Mouse (Mus musculus): ENCODE results near the gene Dctpp1. TPM values are rescaled to one million over a fixed set of nuclear protein-coding genes. Genes with fewer than 3 reads are reported as not detected.

Dctpp1 gene
- polyA plus RNA-seq, 1 experiment, result 52.0 TPM

DNA sequence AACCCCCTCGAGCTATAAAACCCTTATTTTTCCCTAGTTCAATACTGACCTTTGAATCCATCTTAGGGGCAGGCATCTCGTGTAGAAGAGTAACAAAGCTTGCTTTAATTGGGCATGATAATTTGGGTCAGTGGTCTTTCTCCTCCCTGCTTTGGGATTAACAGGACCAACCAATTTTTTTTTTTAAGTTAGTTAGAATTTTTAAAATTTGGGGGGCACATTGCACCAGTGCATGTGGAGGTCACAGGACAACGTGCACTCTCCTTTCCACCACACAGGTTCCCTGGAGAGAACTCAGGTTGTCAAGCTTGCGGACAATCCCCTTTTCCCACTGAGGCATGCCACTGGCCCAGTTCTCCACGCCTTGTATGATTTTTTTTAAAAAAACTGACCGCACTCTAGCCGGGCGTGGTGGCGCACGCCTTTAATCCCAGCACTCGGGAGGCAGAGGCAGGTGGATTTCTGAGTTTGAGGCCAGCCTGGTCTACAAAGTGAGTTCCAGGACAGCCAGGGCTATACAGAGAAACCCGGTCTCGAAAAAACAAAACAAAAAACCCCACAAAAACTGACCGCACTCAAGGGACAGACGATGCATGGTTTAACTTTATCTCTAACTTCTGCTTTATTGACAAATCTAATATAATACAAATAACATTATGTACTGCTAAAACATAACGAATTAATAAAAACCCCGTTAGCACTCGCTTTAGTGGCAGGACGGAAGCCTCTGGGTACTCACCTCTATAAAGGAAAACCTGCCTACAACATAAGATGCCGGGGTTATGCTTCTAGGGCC is 28.5 kb downstream of the Dctpp1 start:
- DNase-seq (ENCODE audit: low read depth), result no peak

DNA sequence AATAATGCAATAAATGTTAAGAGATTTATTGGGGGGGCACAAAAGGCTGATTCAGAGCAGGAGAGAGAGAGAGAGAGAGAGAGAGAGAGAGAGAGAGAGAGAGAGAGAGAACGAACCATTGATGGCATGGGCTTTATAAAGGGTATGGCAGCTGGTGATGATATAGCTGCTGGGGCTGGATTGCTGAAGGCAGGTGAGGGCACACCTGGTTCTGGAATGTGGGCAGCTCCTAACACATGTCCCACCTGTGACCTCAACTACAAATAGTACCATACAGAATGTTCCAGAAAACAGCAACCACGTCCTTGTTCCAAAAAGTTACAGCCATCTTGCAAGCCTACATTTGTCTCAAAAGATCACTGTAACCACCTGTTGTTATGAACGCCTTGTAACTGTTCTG is 29.1 kb downstream of the Dctpp1 start:
- no peak for DNase-seq (ENCODE audit: low read depth)

DNA sequence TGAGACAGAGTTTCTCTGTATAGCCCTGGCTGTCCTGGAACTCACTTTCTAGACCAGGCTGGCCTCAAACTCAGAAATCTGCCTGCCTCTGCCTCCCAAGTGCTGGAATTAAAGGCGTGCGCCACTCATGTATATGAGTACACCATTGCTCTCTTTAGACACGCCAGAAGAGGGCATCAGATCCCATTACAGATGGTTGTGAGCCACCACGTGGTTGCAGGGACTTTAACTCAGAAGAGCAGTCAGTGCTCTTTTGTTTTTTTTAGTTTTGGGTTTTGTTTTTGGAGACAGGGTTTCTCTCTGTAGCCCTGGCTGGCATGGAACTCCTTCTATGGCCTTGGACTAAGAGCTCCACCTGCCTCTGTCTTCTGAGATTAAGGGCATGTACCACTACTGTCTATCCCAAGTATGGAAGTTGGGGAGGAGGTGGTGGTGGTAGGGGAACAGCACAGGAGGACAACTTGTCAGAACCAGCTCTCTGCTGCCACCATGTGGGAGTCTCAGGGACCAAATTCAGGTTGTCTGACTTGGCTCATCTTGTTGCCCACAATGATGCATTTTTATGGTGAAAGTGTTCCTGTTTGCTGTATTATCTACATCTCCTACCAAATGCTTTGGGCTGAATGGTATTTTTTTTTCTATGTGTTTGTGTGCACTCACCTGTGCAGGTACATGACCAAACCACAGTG is 31.8 kb downstream of the Dctpp1 start:
- DNase-seq (ENCODE audit: low read depth), result no peak

DNA sequence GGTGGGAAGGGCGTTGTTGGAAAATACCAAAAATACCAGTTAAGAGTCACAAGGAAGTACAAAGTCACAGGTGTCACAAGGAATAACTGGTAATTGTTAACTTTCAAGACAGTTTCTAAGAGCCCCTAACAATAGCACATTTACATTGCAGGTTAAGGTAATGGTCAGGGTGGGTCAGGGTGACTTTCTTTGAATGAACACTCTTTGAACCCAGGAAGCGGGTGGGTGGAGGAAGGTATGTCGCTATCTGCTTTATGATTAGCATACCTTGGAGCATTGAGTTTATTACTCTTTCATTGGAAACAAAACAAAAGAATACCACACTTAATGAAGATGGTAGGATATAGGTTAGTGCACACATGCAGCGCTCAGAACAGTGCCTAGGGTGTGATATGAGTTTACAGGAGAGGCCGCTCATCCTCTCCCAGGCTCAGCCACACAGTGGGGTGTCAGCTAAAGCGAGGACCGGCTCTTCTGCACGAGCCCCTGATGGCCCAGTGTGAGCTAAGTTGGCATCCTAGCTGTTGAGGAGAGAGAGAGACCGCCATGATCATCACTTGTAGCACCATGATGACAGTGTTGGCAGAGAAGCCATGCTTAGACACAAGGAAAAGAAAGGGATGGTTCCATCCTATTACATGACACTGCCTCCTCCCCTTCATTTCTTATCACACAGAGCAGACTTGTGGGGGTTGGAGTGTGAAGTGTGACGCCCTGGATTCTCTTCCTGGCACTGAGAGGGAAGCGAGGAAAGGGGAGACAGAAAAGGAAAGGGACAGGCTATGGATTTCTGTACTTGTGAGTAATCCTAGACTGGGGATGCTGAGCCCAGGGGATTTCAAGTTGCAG is 35.1 kb downstream of the Dctpp1 start:
- DNase-seq (ENCODE audit: low read depth), result no peak

DNA sequence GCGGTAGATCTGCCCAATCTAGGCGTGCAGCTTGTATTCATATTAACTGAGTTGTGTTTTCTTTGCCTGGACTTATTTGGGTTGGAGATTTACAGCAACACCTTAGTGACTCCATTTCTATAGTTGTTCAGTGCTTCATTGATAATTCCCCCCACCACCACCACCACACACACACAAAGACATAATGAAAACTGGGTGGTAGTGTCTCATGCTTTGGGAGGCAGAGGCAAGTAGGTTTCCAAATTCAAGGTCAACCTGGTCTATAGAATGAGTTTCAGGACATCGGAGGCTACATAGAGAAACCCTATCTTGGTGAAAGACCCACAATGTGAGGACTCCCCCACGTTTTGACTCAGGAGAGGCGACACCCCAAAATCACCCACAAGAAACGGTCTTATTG is 35.9 kb downstream of the Dctpp1 start:
- DNase-seq (ENCODE audit: low read depth), result no peak

DNA sequence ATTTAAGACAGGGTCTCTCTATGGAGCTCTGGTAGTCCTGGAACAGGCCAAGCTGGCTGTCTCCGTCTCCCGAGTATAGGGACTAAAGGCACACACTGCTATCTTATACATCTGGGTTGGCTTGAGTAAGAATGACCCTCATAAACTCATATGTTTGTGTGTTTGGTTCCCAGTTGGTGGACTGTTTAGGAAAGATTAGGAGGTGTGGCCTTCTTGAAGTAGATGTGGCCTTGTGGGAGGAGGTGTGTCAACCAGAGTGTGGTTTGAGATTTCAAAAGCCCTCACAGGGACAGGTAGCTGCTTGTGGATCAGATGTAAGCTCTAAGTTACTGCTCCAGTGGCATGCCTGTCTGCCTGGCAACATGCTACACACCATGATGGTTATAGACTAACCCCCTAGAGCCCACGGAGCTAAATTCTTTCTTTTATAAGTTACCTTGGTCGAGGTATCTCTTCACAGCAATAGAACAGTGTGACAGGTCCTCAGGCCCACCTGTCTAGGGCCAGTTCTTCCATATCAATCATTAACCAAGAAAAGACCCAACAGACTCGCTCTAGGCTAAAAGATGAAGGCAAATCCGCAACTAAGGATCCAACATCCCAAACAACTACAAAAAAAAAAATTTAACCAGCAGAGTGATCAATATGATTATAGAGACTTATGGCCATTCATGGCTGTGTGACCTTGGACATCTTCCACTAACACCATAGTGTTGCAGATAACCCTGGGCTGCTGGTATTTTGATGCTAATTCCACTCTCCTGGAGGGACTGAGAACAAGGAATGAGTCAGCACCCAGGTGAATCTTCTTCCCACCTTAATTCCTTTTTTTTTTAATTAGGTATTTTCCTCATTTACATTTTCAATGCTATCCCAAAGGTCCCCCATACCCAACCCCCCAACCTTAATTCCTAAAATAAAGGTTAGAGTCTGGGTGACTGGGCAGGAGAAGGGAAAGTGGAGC is 36.7 kb downstream of the Dctpp1 start:
- DNase-seq (ENCODE audit: low read depth), result no peak

DNA sequence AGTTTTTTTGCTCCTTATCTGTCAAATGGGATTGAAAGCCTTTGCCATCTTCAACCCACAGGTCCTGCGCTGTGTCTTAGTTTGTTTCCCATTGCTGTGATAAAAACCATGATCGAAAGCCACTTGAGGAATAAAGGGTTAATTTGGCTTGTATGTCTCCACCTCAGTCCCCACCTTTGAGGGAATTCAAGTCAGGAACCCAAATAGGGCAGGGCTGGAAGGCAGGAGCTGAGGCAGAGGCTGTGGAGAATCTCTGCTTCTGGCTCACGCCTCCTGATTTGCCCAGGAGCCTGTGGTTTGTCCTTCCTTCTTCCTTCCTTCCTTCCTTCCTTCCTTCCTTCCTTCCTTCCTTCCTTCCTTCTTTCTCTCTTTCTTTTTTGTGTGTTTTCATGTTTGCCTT is 37.4 kb downstream of the Dctpp1 start:
- DNase-seq (ENCODE audit: low read depth), result no peak

DNA sequence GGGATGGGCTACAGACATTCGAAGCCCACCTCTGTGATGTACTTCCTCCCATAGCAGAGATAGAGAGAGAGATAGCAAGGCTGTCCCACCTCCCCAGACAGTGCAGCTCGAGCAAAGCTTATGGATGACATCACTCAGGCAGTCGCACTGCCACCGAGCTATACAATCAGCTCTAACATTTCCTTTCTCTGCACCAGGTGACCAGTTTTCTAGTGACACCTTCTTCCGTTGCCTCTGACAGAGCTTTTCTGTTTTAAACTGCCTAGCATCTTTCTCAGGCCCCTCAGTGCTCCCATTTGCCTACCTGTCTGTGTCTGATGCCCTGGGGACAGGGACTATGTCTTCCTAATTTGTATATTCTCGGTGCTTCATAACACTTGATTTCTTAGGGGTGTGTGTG is 40.1 kb downstream of the Dctpp1 start:
- DNase-seq (ENCODE audit: low read depth), result no peak

DNA sequence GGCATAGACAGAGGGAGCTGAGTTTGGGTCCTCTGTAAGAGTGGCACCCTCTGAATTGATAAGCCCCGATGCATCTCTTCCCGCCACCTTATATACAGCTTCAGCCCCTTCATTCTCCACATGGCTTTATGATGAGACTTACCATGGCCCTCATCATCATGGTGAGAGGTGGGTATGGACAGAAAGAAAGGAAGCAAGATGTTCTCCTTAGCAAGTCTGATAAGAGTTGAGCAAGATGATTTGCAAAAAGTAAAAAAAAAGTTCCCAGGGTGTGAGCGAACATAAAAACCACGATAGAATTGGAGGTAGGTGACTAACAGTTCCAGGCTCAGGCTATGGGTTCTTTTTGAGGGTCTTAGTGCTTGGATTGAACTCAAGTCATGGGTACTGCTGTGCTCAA is 41.8 kb downstream of the Dctpp1 start:
- DNase-seq (ENCODE audit: low read depth), result no peak

DNA sequence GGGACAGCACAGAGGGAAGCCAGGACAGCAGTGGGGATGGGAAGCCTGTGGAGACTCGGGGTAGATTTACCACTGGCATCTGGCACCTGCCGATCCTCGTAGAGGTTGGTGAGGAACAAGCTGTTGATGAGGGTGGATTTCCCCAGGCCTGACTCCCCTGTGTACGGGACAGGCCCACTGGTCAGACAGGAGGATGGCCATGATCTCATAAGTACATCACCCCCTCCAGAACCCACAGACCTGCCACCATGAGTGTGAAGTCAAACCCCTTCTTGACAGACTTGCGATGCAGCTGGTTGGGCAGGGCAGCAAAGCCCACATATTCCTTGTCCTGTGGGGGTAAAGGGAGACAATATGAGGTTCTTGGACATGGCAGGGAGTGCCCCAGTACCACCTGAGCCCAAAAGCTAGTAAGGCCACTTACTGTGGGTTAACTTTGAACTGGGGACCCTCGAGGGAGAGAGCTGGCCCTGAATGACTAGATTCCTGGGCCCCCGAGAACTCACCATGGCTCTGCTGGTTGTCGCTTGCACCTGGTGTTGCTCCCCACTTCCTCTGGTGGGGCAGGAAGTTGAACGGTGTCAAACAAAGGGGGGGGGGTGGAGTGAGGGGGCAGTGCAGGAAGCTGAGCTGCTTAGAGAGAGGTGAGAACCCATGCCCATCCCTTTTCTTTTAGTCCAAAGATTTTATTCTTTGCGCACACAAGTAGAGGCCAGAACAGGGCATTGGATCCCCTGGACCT is 42.4 kb downstream of the Dctpp1 start:
- DNase-seq (ENCODE audit: low read depth), result no peak

DNA sequence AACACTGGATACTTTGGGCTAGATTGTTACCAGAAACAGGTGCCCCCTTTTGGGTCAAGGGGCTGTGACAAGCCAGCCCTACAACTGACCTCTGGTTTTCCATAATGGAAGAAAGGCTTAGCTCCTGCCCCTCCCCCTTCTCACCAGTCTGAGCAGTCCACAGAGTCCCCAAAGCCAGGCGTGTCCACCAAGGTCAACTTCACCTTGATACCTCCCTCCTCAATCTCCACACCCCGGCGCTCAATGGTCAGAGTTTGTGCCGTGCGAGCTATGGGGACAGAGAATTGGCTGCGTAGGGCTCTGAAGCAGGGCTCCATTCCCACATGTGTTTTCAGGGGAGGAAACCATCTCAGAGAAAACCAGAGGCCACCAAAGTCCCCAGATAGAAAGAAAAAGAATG is 43.0 kb downstream of the Dctpp1 start:
- no peak for DNase-seq (ENCODE audit: low read depth)

DNA sequence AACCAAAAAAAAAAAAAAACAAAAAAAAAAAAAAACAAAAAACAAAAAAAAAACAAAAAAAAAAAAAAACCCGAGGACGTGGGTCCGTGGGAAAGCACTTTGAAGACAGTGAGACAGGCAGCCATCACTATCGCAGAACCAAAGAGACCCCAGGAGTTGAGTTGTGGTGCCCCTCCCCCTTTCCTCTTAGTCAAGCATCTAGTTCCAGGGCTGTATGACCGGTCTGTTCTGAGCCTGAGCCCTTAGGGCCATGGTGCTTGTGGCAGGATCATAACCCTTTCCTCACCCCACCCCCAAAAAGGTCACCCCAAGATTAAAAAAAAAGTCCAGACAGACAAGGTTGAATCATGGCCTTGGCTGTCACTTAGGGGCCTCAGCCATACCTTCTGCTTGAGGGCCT is 44.2 kb downstream of the Dctpp1 start:
- DNase-seq (ENCODE audit: low read depth), result no peak

DNA sequence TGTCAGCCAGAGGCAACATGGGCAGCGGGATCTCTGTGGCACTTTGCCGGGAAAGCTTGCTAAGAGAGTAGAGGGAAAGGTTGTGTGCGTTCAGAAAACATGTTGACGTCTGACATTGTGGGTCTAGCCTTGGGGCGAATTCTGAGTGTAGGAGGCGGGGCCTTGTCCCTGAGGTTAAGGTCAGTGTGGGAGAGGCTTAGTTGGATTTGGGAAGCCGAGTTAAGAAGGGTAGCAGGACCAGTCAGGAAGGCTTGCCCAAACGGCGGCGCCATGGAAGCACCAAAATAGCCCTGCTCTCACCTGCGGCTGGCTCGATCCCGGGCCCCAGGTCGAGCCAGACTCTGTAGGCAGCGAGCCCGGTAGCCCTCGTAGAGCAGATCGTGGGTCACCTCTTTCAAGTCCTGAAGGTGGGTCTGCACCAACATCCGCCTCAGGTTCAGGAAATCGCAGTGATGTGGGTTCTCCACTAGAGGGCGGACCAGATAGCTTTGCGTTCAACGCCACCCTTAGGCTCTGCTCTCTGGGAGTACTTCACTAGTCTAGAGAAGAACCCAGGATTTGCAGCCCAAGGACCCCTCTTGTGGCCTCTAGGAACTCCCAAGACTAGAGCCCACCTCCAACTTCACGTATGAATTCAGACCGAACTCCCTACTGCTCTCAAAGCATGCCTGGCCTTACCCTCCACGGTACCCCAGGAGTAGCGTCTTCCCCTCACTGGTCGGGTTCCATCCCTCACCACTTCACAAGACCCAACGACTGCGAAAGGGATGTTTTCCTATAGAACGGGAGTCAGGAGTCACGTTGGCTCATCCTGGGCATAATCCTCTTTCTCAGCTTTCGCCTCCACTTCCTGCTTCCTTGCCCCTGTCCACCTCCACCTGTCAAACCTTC is 45.3 kb downstream of the Dctpp1 start:
- no peak for DNase-seq (ENCODE audit: low read depth)

DNA sequence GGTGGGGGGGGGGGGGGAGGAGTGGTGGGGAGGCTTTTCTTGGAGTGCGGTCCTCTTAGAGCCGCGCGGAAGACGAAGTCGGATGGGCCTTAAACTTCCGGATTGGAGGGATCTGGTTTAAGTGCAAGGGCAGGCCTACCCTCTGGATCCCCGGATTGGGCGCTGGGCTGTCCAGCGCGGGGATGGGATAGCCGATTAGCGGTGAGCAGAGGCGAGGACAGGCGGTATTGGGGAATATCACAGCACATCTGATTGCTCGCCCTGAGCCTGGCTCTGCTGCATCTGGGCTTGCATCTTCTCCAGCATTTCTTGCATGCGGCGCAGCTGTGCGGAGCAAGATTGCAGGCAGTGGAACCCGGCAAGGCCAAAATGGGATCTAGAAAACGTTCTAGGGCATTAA is 46.0 kb downstream of the Dctpp1 start:
- no peak for DNase-seq (ENCODE audit: low read depth)

DNA sequence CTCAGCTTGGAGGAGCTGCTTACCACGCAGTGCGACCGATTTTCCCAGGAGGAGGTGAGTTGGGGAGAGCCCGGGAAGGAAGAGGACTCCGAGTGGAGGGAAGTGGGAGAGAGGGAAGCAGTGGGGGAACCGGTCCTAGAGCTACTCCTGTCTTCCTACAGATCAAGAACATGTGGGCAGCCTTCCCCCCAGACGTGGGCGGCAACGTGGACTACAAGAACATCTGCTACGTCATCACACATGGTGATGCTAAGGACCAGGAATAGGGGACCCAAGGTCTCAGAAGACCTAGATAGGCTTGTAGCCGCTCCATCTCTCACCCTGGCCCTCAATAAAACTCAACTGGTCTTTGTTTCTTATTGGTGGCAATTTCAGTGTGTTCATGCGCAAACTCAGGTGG is 46.6 kb downstream of the Dctpp1 start:
- no peak for DNase-seq (ENCODE audit: low read depth)

DNA sequence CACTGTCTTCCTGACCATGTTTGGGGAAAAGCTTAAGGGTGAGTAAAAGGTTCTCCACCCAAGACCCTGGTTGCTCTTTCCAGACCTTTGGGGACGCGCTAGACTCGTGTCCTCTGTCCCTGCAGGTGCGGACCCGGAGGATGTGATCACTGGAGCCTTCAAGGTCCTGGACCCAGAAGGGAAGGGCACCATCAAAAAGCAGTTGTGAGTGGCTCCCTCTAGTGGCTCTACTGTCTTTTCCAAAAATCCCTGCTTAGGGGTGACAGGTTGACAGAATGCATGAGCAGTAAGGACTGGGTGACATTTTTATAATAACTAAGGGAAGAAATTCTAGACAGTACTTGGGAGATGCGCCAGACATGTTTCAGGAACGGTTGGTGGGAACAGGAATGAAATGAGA is 47.0 kb downstream of the Dctpp1 start:
- DNase-seq (ENCODE audit: low read depth), result no peak

DNA sequence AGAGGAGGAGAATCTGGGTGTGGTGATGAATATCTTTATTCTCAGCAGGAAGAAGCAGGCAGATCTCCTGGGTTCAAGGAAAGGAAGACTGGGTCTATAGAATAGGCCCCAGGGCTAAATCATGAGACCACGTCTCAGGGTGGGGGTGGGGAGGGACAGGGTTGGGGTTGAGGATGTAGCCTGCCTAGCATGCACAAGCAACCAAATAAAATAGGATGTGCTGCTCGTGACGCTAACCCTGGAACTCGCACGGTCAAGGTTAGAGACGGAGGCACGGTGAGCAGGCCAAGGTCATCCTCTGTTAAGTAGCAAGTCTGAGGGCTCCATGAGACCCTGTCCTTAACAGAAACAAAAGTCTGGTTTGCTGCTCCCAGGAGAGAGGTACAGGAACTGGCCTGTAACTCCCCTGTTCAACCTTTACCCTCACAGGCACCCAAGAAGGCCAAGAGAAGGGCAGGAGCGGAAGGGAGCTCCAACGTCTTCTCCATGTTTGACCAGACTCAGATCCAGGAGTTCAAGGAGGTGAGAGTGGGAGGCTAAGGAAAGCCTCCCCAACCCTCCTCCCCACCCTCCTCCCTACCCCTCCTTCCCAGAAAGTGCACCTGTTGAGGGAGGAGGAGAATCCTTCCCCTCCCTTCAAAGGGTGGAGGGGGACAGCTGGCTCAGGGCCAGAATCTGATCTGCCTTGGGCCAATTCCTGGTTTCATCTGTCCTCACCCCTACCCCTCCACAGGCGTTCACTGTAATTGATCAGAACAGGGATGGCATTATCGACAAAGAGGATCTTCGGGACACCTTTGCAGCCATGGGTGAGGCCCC is 47.9 kb downstream of the Dctpp1 start:
- DNase-seq (ENCODE audit: low read depth), result no peak

DNA sequence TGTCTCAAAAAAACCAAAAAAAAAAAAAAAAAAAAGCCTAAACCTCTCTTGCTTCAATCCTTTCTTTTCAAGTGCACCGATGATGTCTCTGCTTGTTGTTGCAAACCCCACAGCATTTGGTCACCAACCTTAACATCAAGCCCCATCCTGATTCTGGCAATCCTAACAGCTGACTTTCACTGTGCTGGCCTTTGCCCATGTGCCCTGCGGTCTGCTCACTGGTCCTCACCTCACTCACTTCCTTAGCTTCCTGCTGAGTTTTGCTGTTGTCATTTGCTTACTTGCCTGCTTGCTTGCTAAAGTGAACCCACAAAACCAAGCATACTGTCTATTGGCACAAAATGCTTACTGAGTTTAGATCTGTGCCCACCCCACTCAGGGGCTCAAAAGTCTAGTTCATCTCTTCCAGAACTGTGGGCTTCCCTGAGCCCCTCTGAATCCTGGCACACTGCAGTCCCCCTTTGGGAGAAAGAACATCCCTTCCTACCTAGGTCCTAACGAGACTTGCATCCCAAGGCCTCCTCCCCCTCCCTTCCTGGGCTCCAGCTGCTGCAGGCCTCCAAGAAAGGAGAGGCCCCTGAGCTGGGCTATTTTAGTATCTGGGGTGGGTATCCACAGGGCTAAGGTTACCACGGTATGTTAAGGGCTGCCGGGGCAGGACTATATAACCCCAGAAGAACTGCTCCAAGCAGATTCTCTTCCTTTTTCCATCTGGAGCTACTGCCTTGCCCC is 49.3 kb downstream of the Dctpp1 start:
- no peak for DNase-seq (ENCODE audit: low read depth)
